Mouse (Mus musculus): Measurements from ENCODE around the gene 0610010K14Rik. TPM values are rescaled to one million over a fixed set of nuclear protein-coding genes. Genes with fewer than 3 reads are reported as not detected.

Gene 0610010K14Rik
- polyA plus RNA-seq, 1 experiment from 2014 or later, result 175 TPM

DNA sequence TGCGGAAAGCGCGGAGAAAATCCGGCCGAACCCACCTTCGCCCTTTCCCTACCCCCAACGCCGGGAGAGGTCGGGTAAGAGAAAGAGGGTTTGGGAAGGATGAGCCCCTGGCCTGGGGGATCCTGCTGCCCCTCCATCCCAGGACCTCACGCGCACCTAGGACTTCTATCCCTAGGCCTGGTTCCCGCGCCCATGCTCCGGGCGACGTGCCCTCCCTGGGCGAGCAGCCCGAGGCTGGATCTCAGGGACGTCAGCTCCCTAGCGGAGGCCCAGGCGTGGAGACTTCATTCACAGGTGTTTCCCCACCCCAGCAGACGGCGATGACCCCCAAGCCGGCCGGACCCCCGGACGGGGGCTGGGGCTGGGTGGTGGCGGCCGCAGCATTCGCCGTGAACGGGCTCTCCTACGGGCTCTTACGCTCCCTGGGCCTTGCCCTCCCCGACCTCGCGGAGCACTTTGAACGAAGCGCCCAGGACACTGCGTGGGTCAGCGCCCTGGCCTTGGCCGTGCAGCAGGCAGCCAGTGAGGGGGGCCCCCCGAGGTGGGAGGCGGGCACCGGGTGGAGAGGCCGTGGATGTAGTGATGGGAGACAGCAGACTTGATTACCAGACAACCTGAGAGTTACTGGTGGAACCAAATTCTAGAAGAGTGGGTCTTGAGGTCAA, 23.4 kb downstream of the 0610010K14Rik start:
- Histone ChIP-seq H3K27ac (ENCODE audit: low read depth, low read length) (no peak overlapping the region), H3K4me3 (ENCODE audit: low read length) (peak overlapping the region; percentile 36), H3K9me3 (ENCODE audit: control insufficient read depth, low read length) (no peaks in the 10 kb centered on the region), H3K36me3 (ENCODE audit: control insufficient read depth, insufficient read depth, low read length) (no peaks in the 10 kb centered on the region), H3K4me2 (ENCODE audit: low read length) (peak overlapping the region; percentile 58), H3K4me1 (ENCODE audit: control insufficient read depth, insufficient read depth, low read depth, low read length) (peaks cover 32% of the 10 kb centered on the region), H3K27me3 (replicated peaks; ENCODE audit: control insufficient read depth, insufficient read depth, low read length) (peaks cover 14% of the 10 kb centered on the region), H3K9ac (ENCODE audit: low read depth, low read length) (peak overlapping the region; percentile 46)
- WGBS, result under 1% methylated on average over 42 of the region's 46 CpGs
- peak; percentile 46; the same call in 1 of the 2 replicates for ATAC-seq

DNA sequence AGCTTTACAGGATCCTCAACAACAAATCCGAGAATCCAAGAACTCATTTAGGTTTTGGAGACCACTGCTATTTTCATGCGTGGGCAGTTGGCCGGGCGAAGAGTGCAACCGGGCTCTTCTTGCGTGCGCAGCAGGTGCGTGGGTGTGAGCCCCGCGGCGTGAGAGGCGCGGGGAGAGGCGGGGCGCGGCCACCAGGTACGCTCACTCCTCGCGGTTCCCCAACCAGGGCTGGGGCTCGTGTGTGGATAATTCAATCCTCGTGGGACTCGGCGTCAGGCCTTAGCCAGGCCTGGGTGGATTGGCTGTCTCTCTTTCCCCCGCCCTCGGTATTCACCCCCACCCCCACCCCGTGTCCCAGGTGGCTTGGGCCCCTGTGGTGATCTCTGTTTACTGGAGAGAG, 24.0 kb downstream of the 0610010K14Rik start:
- Histone ChIP-seq H3K9ac (ENCODE audit: low read depth, low read length) (peak overlapping the region; percentile 46), H3K9me3 (ENCODE audit: control insufficient read depth, low read length) (no peaks in the 10 kb centered on the region), H3K27ac (ENCODE audit: low read depth, low read length) (no peak overlapping the region), H3K4me3 (ENCODE audit: low read length) (peak overlapping the region; percentile 36), H3K36me3 (ENCODE audit: control insufficient read depth, insufficient read depth, low read length) (no peaks in the 10 kb centered on the region), H3K4me2 (ENCODE audit: low read length) (peak overlapping the region; percentile 58), H3K27me3 (replicated peaks; ENCODE audit: control insufficient read depth, insufficient read depth, low read length) (peaks cover 14% of the 10 kb centered on the region), H3K4me1 (ENCODE audit: control insufficient read depth, insufficient read depth, low read depth, low read length) (peaks cover 26% of the 10 kb centered on the region)
- peak; percentile 47; the same call in 1 of the 2 replicates for ATAC-seq
- 6% methylated on average over 26 of the region's 26 CpGs for WGBS

DNA sequence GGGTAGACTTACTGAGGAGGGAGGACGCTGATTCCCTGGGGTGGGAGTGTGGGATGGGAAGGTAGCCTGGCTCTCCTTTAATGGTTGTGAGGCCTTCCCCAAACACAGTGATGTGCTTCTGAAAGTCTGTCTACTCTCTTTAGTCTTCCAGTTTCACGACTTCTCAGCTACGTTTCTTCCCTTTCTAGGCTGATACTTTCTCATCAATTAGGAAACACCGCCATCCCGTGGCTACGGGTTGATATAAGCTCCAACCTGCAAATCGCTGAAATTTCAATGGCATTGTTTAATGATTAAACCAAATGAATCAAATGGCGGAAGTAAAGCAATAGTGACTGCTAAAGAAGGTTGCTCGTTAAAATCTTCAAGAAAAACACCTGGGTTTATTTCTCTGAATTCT, 24.8 kb downstream of the 0610010K14Rik start:
- Histone ChIP-seq H3K9ac (ENCODE audit: low read depth, low read length) (no peak overlapping the region), H3K27ac (ENCODE audit: low read depth, low read length) (no peak overlapping the region), H3K9me3 (ENCODE audit: control insufficient read depth, low read length) (no peaks in the 10 kb centered on the region), H3K36me3 (ENCODE audit: control insufficient read depth, insufficient read depth, low read length) (no peaks in the 10 kb centered on the region), H3K4me2 (ENCODE audit: low read length) (no peak overlapping the region; the same call in 1 of the 2 replicates), H3K27me3 (replicated peaks; ENCODE audit: control insufficient read depth, insufficient read depth, low read length) (peaks cover 14% of the 10 kb centered on the region), H3K4me3 (ENCODE audit: low read length) (no peak overlapping the region), H3K4me1 (ENCODE audit: control insufficient read depth, insufficient read depth, low read depth, low read length) (peaks cover 21% of the 10 kb centered on the region)
- 0 out of 2 replicates have a peak, but pooled peaks have one; percentile 24 for ATAC-seq
- 14% methylated on average over 9 of the region's 9 CpGs for WGBS

DNA sequence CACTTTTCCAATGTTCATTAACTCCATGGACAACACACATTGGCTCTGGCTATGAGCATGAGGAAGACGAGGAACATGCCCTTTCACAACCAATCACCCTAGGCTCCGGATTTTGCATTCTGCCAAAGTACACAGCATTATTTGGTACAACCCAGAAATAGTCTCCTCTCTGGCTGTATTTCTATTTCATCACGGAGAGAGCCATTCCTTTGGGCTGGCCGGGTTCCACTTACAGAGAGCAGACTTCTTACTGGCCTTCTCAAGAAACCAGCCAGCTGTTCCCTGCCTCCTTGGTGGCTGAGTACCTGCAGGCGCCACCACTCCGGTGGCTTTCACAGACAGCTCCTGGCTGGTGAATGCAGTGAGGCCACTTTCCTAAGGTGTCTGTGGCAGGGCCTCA, 25.3 kb downstream of the 0610010K14Rik start, which contains the start of gene Slc16a11:
Gene Slc16a11, plus strand, starts transcription at position 330 of the 400 bp plus-strand sequence.
- no peak for ATAC-seq
- Histone ChIP-seq H3K27ac (ENCODE audit: low read depth, low read length) (no peak within 1 kb of the TSS), H3K4me3 (ENCODE audit: low read length) (peak within 1 kb of the TSS; percentile 36), H3K4me1 (ENCODE audit: control insufficient read depth, insufficient read depth, low read depth, low read length) (peaks cover 21% of the 10 kb centered on the region), H3K36me3 (ENCODE audit: control insufficient read depth, insufficient read depth, low read length) (no peaks in the 10 kb centered on the region), H3K9ac (ENCODE audit: low read depth, low read length) (peak within 1 kb of the TSS; percentile 46), H3K27me3 (replicated peaks; ENCODE audit: control insufficient read depth, insufficient read depth, low read length) (peaks cover 14% of the 10 kb centered on the region), H3K9me3 (ENCODE audit: control insufficient read depth, low read length) (no peaks in the 10 kb centered on the region), H3K4me2 (ENCODE audit: low read length) (peak within 1 kb of the TSS; percentile 58)
- 66% methylated on average over 6 of the region's 6 CpGs for WGBS

DNA sequence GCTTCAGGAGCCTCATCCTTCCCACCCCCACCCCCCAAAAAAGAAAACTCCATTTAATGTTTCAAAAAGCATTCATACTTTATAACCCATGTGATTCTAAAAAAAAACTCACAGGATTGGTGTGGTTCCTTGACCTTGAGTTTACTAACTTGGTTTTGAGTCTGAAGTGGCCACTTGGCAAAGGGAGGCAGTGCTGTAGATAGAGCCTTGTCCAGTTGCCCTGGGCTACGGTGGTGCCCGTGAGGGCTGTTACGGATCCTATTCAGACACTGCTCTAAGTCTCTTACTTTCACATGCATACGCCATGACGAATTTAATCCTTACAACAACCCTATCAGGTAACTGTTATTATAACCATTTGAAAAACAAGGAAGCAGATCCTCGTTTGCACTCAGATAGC, 25.7 kb downstream of the 0610010K14Rik start:
- no peak for ATAC-seq
- WGBS, result 80% methylated on average over 6 of the region's 6 CpGs
- H3K27me3 ChIP-seq (replicated peaks; ENCODE audit: control insufficient read depth, insufficient read depth, low read length), result peaks cover 14% of the 10 kb centered on the region

DNA sequence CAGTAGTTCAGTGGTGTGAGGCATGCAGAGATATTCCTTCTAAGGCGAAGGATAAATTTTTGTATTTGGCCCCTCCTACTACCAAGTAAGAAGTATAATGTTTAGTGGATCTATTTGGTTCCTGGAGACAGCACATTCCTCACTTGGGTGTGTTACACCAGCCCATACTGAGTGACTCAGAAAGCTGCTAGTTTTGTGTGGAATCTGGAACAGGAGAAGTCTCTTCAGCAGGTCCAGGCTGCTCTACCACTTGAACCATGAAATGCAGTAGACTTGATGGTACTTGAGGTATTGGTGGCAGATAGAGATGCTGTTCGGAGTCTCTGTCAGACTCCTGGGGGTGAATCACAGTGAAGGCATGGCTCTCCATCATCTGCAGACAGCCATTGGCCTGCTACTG, 27.0 kb downstream of the 0610010K14Rik start:
- WGBS, result 98% methylated on average over 2 of the region's 2 CpGs
- H3K4me3 ChIP-seq (ENCODE audit: low read length), result no peak overlapping the region
- H3K27ac ChIP-seq (ENCODE audit: low read depth, low read length), result no peak overlapping the region
- H3K9ac ChIP-seq (ENCODE audit: low read depth, low read length), result no peak overlapping the region
- no peak for ATAC-seq
- H3K4me2 ChIP-seq (ENCODE audit: low read length), result no peak overlapping the region
- H3K9me3 ChIP-seq (ENCODE audit: control insufficient read depth, low read length), result no peaks in the 10 kb centered on the region
- peaks cover 9% of the 10 kb centered on the region for H3K27me3 ChIP-seq (replicated peaks; ENCODE audit: control insufficient read depth, insufficient read depth, low read length)
- H3K36me3 ChIP-seq (ENCODE audit: control insufficient read depth, insufficient read depth, low read length), result no peaks in the 10 kb centered on the region
- H3K4me1 ChIP-seq (ENCODE audit: control insufficient read depth, insufficient read depth, low read depth, low read length), result peaks cover 21% of the 10 kb centered on the region

More for the DNA sequence above, 25.7 kb downstream of the 0610010K14Rik start:
- Histone ChIP-seq H3K36me3 (ENCODE audit: control insufficient read depth, insufficient read depth, low read length) (no peaks in the 10 kb centered on the region), H3K9ac (ENCODE audit: low read depth, low read length) (no peak overlapping the region), H3K4me3 (ENCODE audit: low read length) (no peak overlapping the region), H3K4me1 (ENCODE audit: control insufficient read depth, insufficient read depth, low read depth, low read length) (peaks cover 21% of the 10 kb centered on the region), H3K9me3 (ENCODE audit: control insufficient read depth, low read length) (no peaks in the 10 kb centered on the region), H3K27ac (ENCODE audit: low read depth, low read length) (no peak overlapping the region), H3K4me2 (ENCODE audit: low read length) (no peak overlapping the region)

DNA sequence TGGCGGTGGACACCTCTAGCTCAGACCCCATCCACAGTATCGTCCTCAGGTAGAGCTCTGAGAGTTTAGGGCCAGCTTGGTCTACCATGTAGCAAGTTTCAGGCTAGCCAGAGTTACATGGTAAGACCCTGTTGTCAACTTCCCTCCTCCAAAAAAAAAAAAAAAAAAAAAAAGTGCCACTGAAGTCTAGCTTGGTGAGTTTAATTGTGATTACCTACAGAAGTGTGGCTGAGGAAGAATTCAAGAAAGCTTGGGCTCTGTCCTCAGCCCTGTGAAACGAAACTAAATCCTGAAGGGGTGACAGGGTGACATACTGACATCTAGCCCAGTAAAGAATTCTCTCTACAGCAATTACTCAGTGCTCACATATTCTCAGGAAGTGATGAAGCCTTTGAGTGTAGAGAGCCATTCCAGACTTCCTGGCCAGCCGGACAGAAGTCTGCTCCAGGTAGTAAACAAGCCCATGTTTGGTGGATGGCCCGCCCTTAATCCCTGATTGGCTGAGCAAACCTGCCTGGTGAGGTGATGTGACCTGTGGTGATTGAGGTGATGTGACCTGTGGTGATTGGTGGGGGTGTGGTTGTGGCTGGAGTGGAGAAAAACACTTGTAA, 28.8 kb downstream of the 0610010K14Rik start:
- H3K4me3 ChIP-seq (ENCODE audit: low read length), result no peak overlapping the region
- H3K27ac ChIP-seq (ENCODE audit: low read depth, low read length), result no peak overlapping the region
- H3K36me3 ChIP-seq (ENCODE audit: control insufficient read depth, insufficient read depth, low read length), result no peaks in the 10 kb centered on the region
- peaks cover 2% of the 10 kb centered on the region; the same call in 1 of the 2 replicates for H3K27me3 ChIP-seq (replicated peaks; ENCODE audit: control insufficient read depth, insufficient read depth, low read length)
- H3K9ac ChIP-seq (ENCODE audit: low read depth, low read length), result no peak overlapping the region
- 75% methylated on average over 5 of the region's 5 CpGs for WGBS
- peaks cover 9% of the 10 kb centered on the region for H3K4me1 ChIP-seq (ENCODE audit: control insufficient read depth, insufficient read depth, low read depth, low read length)
- no peak overlapping the region for H3K4me2 ChIP-seq (ENCODE audit: low read length)
- ATAC-seq, result no peak
- H3K9me3 ChIP-seq (ENCODE audit: control insufficient read depth, low read length), result no peaks in the 10 kb centered on the region

DNA sequence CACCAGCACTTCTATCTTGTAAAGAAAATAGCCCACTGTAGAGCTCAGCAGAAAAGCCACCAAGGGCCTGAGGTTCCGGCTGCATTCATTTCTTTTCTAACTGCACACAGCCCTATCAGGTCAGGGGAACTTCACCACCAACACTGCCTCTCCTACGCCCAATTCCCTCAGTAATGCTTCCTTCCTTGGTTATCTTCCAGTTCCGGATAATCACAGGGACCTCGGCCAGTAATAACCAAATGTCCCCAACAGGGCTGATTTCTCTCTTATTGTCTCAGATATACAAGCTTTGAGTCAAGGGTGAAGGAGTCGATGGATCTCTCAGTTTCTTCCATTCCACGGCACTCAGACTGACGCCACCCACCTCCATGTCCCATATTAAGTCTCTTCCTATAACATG, 30.4 kb downstream of the 0610010K14Rik start:
- Histone ChIP-seq H3K4me2 (ENCODE audit: low read length) (no peak overlapping the region), H3K4me1 (ENCODE audit: control insufficient read depth, insufficient read depth, low read depth, low read length) (no peaks in the 10 kb centered on the region), H3K27ac (ENCODE audit: low read depth, low read length) (no peak overlapping the region), H3K9me3 (ENCODE audit: control insufficient read depth, low read length) (no peaks in the 10 kb centered on the region), H3K36me3 (ENCODE audit: control insufficient read depth, insufficient read depth, low read length) (no peaks in the 10 kb centered on the region), H3K4me3 (ENCODE audit: low read length) (no peak overlapping the region), H3K27me3 (replicated peaks; ENCODE audit: control insufficient read depth, insufficient read depth, low read length) (peaks cover 2% of the 10 kb centered on the region; the same call in 1 of the 2 replicates), H3K9ac (ENCODE audit: low read depth, low read length) (no peak overlapping the region)
- no peak for ATAC-seq
- 88% methylated on average over 7 of the region's 7 CpGs for WGBS

DNA sequence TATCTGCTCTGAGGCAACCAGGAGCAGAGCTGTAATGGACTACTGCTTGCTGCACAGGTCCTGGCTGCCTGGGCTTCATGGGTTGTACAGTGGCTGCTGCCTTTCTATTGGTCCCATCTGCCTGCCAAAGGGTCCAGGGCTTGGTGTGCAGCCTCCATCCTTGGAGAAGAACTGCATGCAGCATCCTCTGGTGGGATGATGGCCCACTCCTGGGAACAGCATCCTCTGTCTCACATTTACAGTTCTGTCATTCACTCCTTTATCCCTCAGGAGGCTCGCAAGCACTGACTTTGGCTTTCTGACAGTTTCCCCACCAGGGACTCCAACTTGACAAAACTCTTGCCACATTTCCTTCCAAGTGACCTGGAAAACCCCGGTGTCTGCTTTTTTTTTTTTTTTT, 30.9 kb downstream of the 0610010K14Rik start:
- WGBS, result 78% methylated on average over 2 of the region's 2 CpGs
- no peak overlapping the region for H3K27ac ChIP-seq (ENCODE audit: low read depth, low read length)
- H3K4me3 ChIP-seq (ENCODE audit: low read length), result no peak overlapping the region
- ATAC-seq, result no peak
- H3K27me3 ChIP-seq (replicated peaks; ENCODE audit: control insufficient read depth, insufficient read depth, low read length), result peaks cover 2% of the 10 kb centered on the region; the same call in 1 of the 2 replicates
- no peaks in the 10 kb centered on the region for H3K4me1 ChIP-seq (ENCODE audit: control insufficient read depth, insufficient read depth, low read depth, low read length)
- no peak overlapping the region for H3K4me2 ChIP-seq (ENCODE audit: low read length)
- no peaks in the 10 kb centered on the region for H3K36me3 ChIP-seq (ENCODE audit: control insufficient read depth, insufficient read depth, low read length)
- no peak overlapping the region for H3K9ac ChIP-seq (ENCODE audit: low read depth, low read length)
- no peaks in the 10 kb centered on the region for H3K9me3 ChIP-seq (ENCODE audit: control insufficient read depth, low read length)
